Mouse (Mus musculus) stomach, postnatal 0 days (tissue): Measurements from ENCODE around the gene Smarca2. TPM values are rescaled to one million over a fixed set of nuclear protein-coding genes. Genes with fewer than 3 reads are reported as not detected.

Source experiments
- ATAC-seq: fragments of 200-750 bp; cut with Nextera tagmentation; 2 replicates; pipeline ENCODE4 v1.8.0; 2017; ENCODE audit not compliant: low FRiP score, low TSS enrichment
- DNase-seq: peaks from one replicate; pipeline ENCODE4 v3.0.0-alpha.2; 2016; ENCODE audit warnings: low spot score
- H3K27ac ChIP-seq: fragments of 300-500 bp; sonication (generic); replicated peaks from 2 replicates; pipeline ENCODE4 v1.5.1; 2014; ENCODE audit warnings: mild to moderate bottlenecking, control low read depth
- H3K27me3 ChIP-seq: fragments of 300-500 bp; sonication (generic); 2 replicates; pipeline ENCODE4 v1.6.1; 2014; ENCODE audit warnings: low read length; ENCODE audit not compliant: control insufficient read depth, insufficient read depth
- H3K36me3 ChIP-seq: fragments of 300-500 bp; sonication (generic); 2 replicates; pipeline ENCODE4 v1.6.1; 2014; ENCODE audit warnings: low read length, mixed read lengths; ENCODE audit not compliant: control insufficient read depth, insufficient read depth
- H3K4me1 ChIP-seq: fragments of 300-500 bp; sonication (generic); replicated peaks from 2 replicates; pipeline ENCODE4 v1.6.1; 2014; ENCODE audit warnings: antibody characterized with exemption; ENCODE audit not compliant: control insufficient read depth, insufficient read depth
- H3K4me2 ChIP-seq: fragments of 300-500 bp; sonication (generic); replicated peaks from 2 replicates; pipeline ENCODE4 v1.6.1; 2014; ENCODE audit warnings: low read depth, mild to moderate bottlenecking, control low read depth, moderate library complexity
- H3K4me3 ChIP-seq: fragments of 300-500 bp; sonication (generic); 2 replicates; pipeline ENCODE4 v1.5.1; 2014; ENCODE audit warnings: low read depth, low read length, control low read depth
- H3K9ac ChIP-seq: fragments of 300-500 bp; sonication (generic); 2 replicates; pipeline ENCODE4 v1.6.1; 2014; ENCODE audit warnings: mild to moderate bottlenecking, low read length, control low read depth, mixed read lengths
- H3K9me3 ChIP-seq: fragments of 300-500 bp; sonication (generic); 2 replicates; pipeline ENCODE4 v1.6.1; 2016; ENCODE audit warnings: low read length; ENCODE audit not compliant: control insufficient read depth
- CTCF ChIP-seq: IDR thresholded peaks from 2 replicates; pipeline ENCODE4 v1.5.1; 2016; ENCODE audit warnings: antibody characterized with exemption, low read depth, mild to moderate bottlenecking, moderate library complexity
- EP300 ChIP-seq: optimal IDR thresholded peaks from 2 replicates; pipeline ENCODE3; 2016; ENCODE audit warnings: antibody characterized with exemption
- WGBS: fragments of 180-500 bp; shearing (Covaris S2); extraction: QIAGEN DNeasy Blood & Tissue Kit; methylation state at CpG from one replicate; pipeline ENCODE4 v1.1.7; 2014; 5-methylcytosine and 5-hydroxymethylcytosine counted together
- polyA plus RNA-seq: library from polyadenylated mRNA; unstranded; fragments of >200 nt; fragmentation: Nextera tagmentation; extraction: Ambion mirVana; gene quantifications from 2 replicates; pipeline ENCODE4 v1.2.1, GENCODE M21; 2015

Smarca2 gene
- polyA plus RNA-seq, 1 experiment from 2014 or later: 21.3 TPM

DNA sequence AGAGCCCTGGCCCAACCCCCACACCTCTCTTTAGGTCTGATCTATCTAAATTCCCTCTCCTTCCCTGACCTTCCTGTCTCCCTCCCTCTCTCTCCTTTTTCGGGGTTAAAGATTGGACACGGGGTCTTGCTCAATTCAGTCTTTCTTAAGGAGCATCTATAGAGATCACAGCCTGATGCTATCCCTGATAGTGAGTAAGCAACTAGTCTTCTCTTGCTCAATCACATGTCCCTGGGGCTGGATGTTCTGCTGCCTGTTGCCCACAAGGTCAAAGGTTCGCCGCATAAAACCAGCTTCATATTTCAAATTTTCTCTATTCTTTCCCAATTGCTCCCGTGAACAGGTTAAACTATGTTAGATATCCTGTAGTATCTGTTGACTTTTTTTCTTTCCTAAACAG lies 25.2 kb upstream of the Smarca2 start:
- Histone ChIP-seq H3K9ac (no peak overlapping the region), H3K36me3 (no peaks in the 10 kb centered on the region), H3K9me3 (no peaks in the 10 kb centered on the region), H3K4me2 (no peak overlapping the region), H3K4me1 (no peaks in the 10 kb centered on the region), H3K27me3 (no peaks in the 10 kb centered on the region), H3K4me3 (no peak overlapping the region), H3K27ac (no peak overlapping the region)
- ATAC-seq (no peak), DNase-seq (no peak)
- TF ChIP-seq CTCF: no peak
- TF ChIP-seq EP300: no peak
- 74% methylated on average over 5 of the region's 5 CpGs for WGBS

DNA sequence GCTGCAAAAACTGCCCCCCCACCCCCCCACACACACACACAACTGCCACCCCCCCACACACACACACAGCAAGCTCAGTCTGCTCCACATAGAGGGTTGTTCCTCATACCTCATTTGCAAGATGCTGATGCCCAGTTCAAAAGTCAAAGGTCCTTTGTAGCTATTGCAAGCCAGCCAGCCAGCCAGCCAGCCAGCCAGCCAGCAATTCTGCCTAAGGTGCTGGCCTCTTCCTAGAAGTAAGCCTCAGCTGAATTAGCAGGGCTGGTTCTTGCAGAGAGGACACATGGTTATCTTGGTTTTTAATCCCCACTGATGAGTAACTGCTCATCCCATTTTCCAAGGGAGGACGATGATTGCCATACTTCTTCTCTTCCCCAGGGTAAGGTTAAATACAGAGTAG lies 24.8 kb upstream of the Smarca2 start:
- Histone ChIP-seq H3K9me3 (no peaks in the 10 kb centered on the region), H3K9ac (no peak overlapping the region), H3K27me3 (no peaks in the 10 kb centered on the region), H3K4me3 (no peak overlapping the region), H3K36me3 (no peaks in the 10 kb centered on the region), H3K4me2 (no peak overlapping the region), H3K4me1 (no peaks in the 10 kb centered on the region), H3K27ac (no peak overlapping the region)
- 94% methylated on average over 1 of the region's 1 CpGs for WGBS
- ATAC-seq (no peak), DNase-seq (no peak)
- TF ChIP-seq CTCF: no peak
- no peak for TF ChIP-seq EP300

DNA sequence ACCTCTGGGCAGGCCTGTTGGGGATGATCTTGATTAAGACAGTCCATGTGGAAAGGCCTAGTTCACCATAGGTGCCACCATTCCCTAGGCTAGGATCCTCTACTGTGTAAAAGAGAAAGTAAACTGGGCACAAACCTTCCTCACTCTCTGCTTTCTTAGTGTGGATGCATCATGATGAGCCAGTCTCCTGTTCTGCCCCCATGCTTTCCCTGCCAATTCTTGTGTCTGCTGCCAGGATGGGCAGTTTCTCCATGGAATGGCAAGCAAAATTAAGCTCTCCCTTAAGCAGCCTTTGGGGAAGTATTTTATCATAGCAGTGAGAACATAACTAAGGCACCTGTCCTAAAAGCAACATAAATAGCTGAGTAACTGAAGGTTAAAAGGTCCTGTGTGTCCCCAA lies 10.2 kb upstream of the Smarca2 start:
- ATAC-seq: no peak
- H3K36me3 ChIP-seq: no peaks in the 10 kb centered on the region
- H3K4me1 ChIP-seq: no peaks in the 10 kb centered on the region
- DNase-seq: no peak
- no peak overlapping the region for H3K4me2 ChIP-seq
- no peak overlapping the region for H3K27ac ChIP-seq
- H3K4me3 ChIP-seq: no peak overlapping the region
- no peak overlapping the region for H3K9ac ChIP-seq
- TF ChIP-seq EP300: no peak
- no peak for TF ChIP-seq CTCF
- H3K27me3 ChIP-seq: no peaks in the 10 kb centered on the region
- no peaks in the 10 kb centered on the region for H3K9me3 ChIP-seq

DNA sequence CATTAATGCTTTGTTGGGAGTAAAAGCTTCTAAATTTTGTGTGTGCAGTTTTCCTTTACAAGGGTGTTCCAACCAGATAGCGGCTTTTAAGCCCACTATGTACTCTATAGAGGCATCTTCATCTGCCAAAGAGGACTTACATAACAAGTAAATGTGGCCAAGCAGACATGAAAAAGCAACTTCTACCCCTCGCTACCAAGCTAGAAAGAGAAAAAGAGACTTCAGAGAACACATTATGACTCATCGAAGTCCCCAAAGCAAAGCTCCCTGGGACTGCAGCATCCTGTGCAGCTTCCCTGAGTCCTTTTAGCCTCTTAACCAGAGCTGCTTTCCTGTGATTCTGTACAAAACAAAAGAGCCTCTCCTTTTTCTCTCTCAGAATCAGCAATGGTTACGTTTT lies 3.4 kb upstream of the Smarca2 start:
- H3K27me3 ChIP-seq: no peaks in the 10 kb centered on the region
- H3K4me3 ChIP-seq: no peak overlapping the region
- H3K4me2 ChIP-seq: no peak overlapping the region
- TF ChIP-seq CTCF: no peak
- TF ChIP-seq EP300: no peak
- no peak overlapping the region for H3K27ac ChIP-seq
- no peaks in the 10 kb centered on the region for H3K4me1 ChIP-seq
- 60% methylated on average over 4 of the region's 4 CpGs for WGBS
- ATAC-seq (no peak), DNase-seq (no peak)
- no peaks in the 10 kb centered on the region for H3K36me3 ChIP-seq
- H3K9me3 ChIP-seq: no peaks in the 10 kb centered on the region
- no peak overlapping the region for H3K9ac ChIP-seq

DNA sequence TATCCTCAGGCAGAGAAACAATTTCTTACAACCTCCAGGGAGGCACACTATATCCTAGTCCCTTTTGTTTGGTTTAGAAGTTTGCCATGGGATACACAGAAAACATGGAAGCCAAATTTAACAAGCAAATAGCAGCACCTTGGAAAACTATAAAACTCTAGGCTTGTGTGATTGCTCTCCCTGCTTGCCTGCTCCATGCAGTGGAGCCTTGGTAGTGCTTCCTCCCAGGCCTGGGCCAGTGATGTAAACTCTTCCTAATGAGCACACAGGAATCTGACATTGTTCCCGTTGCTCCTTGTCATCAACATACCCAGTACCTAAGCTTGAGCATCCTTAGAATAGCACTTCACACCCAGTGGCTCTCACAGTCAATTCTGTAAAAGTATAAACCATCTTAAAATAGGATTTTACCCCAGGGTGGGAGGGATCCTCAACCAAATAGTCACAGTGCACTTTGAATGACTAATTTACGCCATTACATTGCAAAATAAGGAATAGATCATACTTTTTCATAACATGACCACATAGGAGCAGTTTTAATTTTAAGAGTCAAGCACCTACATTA lies 1.5 kb upstream of the Smarca2 start:
- H3K9me3 ChIP-seq: no peaks in the 10 kb centered on the region
- H3K36me3 ChIP-seq: no peaks in the 10 kb centered on the region
- no peak overlapping the region for H3K27ac ChIP-seq
- H3K4me3 ChIP-seq: no peak overlapping the region
- H3K27me3 ChIP-seq: no peaks in the 10 kb centered on the region
- TF ChIP-seq CTCF (no peak), EP300 (no peak)
- no peak overlapping the region for H3K9ac ChIP-seq
- 53% methylated on average over 2 of the region's 2 CpGs for WGBS
- DNase-seq (no peak), ATAC-seq (no peak)
- H3K4me1 ChIP-seq: no peaks in the 10 kb centered on the region
- H3K4me2 ChIP-seq: no peak overlapping the region

DNA sequence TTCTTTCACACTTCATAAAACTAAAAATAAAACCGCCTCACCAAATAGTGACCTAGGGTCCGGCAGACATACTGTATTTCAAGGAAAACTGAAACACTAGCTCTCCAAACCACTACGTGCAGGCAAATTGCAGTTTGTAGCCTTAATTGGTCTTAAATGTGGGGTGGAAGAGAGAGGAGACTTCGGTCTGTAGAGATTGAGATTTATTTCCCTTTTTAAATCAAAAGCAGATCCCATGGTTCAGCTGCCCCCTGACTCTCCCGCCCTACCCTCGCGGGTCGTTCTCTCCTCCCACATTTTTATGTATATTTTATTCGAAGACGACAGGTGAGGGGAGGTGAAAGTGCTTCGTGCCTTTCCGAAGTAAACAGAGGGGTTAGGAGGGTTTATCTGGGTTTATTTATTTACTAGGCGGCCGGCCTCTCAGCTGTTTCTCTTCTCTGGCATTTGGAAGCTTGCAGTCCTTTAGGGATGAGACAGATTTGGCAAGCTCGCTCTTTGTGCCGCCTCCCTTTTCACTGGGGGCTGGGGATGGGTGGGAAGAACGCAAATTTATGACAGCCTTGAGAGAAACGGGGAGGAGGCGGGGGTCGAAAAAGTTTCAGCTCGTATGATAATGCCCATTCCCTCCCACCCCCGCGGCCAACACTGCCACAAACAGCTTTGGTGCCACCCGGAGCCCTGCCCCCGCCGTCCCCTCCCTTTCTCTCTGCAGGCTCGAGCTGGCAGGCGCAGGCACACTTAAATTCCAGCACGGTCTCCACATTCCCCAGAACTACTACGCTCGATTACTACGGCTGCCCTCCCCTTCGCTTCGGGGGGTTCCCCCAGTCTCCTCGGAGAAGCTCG lies 720 bp upstream of the Smarca2 start:
- H3K36me3 ChIP-seq: no peaks in the 10 kb centered on the region
- WGBS: 3% methylated on average over 35 of the region's 36 CpGs
- ATAC-seq: peak; percentile 43
- peak overlapping the region; percentile 67 for H3K9ac ChIP-seq
- peak overlapping the region; percentile 81 for H3K4me3 ChIP-seq
- H3K4me1 ChIP-seq: no peaks in the 10 kb centered on the region
- peak overlapping the region; percentile 94 for H3K27ac ChIP-seq
- no peaks in the 10 kb centered on the region for H3K27me3 ChIP-seq
- H3K4me2 ChIP-seq: peak overlapping the region; percentile 95
- no peaks in the 10 kb centered on the region for H3K9me3 ChIP-seq
- no peak for DNase-seq
- no peak for TF ChIP-seq CTCF
- TF ChIP-seq EP300: no peak
